ENCODE assay signal across 20 mouse cellular contexts in genomic region chr10:108558812-108559606, GRCm38 (mm10).
DNase-seq lines count a peak whose midpoint lies in the region; ATAC-seq lines count a peak whose summit lies in the region.
"Had no signal": no experiment of that assay in that cellular context is flagged by ENCODE, and none has a peak within 500 bp of the region (broad histone marks: within the 10 kb centered on the region; RNA-seq: fewer than 3 reads in every experiment).

No protein-coding gene starts in this region.

- no peak overlapping the region for H3K9ac ChIP-seq in hindbrain, embryonic 14.5 days
- H3K9ac ChIP-seq: liver, postnatal 0 days had no signal

- WGBS in hindbrain, embryonic 14.5 days = 59% methylated on average over 19 of the region's 19 CpGs

- 0 out of 2 replicates have a peak, but pooled peaks cover 12% of the 10 kb centered on the region for H3K4me1 ChIP-seq in hindbrain, embryonic 14.5 days (replicated peaks; ENCODE audit: control insufficient read depth, insufficient read depth, low read length)
- H3K4me1 ChIP-seq: megakaryocyte, embryonic 14.5 days had no signal

- no peaks in the 10 kb centered on the region for H3K36me3 ChIP-seq in hindbrain, embryonic 14.5 days (replicated peaks; ENCODE audit: control insufficient read depth, insufficient read depth)

- DNase-seq in frontal cortex, postnatal 10 days (ENCODE audit: low spot score in 2 of 2) = no peak
- DNase-seq in retina, postnatal 1 day = peak; percentile 51
- DNase-seq in retina, embryonic 14.5 days (ENCODE audit: low spot score) = no peak
- no peak for DNase-seq in hindbrain, embryonic 14.5 days (ENCODE audit: low spot score)
- peak; percentile 42 for DNase-seq in telencephalon, adult 2 months (ENCODE audit: low read depth, low spot score)
- no peak for DNase-seq in frontal cortex, postnatal 25 days (ENCODE audit: low spot score in 2 of 2)
- no peak for DNase-seq in embryo, embryonic 10.5 days (ENCODE audit: low spot score)
- DNase-seq: adrenal gland, postnatal 14 days; cerebellum, adult 9-10 months; gastrocnemius, postnatal 25 days; kidney, adult 8-10 months; kidney, postnatal 36 days; liver; liver, postnatal 0 days; lung, postnatal 14 days; right cerebral cortex, postnatal 4 days; thymus, postnatal 4 days had no signal

- peak overlapping the region; percentile 55; the same call in 1 of the 2 replicates for H3K27ac ChIP-seq in hindbrain, embryonic 14.5 days

- no peak overlapping the region for H3K4me2 ChIP-seq in hindbrain, embryonic 14.5 days (replicated peaks)

- peak; percentile 45; the same call in 1 of the 2 replicates for ATAC-seq in frontal cortex, adult (ENCODE audit: low TSS enrichment)
- ATAC-seq in hindbrain, embryonic 14.5 days (ENCODE audit: low FRiP score) = peak; percentile 55; the same call in 1 of the 2 replicates
- ATAC-seq: liver, postnatal 0 days had no signal

- no peaks in the 10 kb centered on the region for H3K9me3 ChIP-seq in hindbrain, embryonic 14.5 days (ENCODE audit: control insufficient read depth, low read length)

- no peak overlapping the region for H3K4me3 ChIP-seq in hindbrain, embryonic 14.5 days (replicated peaks; ENCODE audit: low read length)
- H3K4me3 ChIP-seq: megakaryocyte, embryonic 14.5 days; myocyte had no signal

- H3K27me3 ChIP-seq in hindbrain, embryonic 14.5 days (ENCODE audit: control insufficient read depth, insufficient read depth, low read length) = no peaks in the 10 kb centered on the region
- H3K27me3 ChIP-seq: megakaryocyte, embryonic 14.5 days had no signal

Comparison
In these comparisons a context has a peak if more than half of its experiments do, and no peak if none do; other contexts are left out.
1. DNase-seq: peak in retina, postnatal 1 day (single experiment) and telencephalon, adult 2 months (single experiment); none in frontal cortex, postnatal 10 days (0 of 2), retina, embryonic 14.5 days (single experiment), hindbrain, embryonic 14.5 days (single experiment), frontal cortex, postnatal 25 days (0 of 2) and embryo, embryonic 10.5 days (single experiment).